Mouse (Mus musculus): ENCODE measurements around the gene Surf4. TPM values are rescaled to one million over a fixed set of nuclear protein-coding genes. Genes with fewer than 3 reads are reported as not detected.

Gene Surf4
- polyA plus RNA-seq, 1 experiment from 2014 or later = 112 TPM

DNA sequence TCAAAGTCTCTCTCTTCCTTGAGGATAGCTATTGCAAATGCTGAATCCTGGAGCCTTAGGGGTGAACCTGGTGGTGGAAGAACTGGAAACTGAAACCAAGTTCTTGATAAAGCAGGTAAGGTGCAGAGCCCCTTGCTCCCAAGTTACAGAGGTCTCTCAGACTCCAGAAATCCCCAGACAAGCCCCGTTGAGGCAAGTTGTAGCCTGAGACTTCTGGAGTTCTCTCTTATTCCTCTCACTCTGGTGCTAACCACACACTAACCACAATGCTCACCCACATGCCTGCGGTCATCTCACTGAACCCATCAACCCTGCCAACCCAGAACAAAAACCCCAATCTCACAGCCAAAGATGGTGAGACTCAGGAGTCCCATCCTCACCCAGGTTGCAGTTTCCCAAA, 1.6 kb upstream of the Surf4 start:
- DNase-seq (no peak), ATAC-seq (no peak)
- 38% methylated on average over 2 of the region's 2 CpGs for WGBS (ENCODE audit: insufficient replicate concordance)
- Histone ChIP-seq H3K27me3 (ENCODE audit: insufficient read depth, low read length) (no peaks in the 10 kb centered on the region), H3K36me3 (replicated peaks; ENCODE audit: insufficient read depth, low read length) (peaks cover 5% of the 10 kb centered on the region; the same call in 1 of the 2 replicates), H3K4me2 (ENCODE audit: low read depth, low read length) (no peak overlapping the region), H3K4me3 (ENCODE audit: low read depth, low read length) (no peak overlapping the region), H3K4me1 (ENCODE audit: insufficient read depth) (peaks cover 21% of the 10 kb centered on the region), H3K9ac (replicated peaks) (no peak overlapping the region), H3K9me3 (ENCODE audit: low read length) (no peaks in the 10 kb centered on the region), H3K27ac (ENCODE audit: low read depth) (no peak overlapping the region)
- TF ChIP-seq CTCF (IDR thresholded peaks at IDR 0.05; ENCODE audit: low read depth) (no peak), EP300 (IDR thresholded peaks at IDR 0.05; ENCODE audit: low read depth) (no peak)

DNA sequence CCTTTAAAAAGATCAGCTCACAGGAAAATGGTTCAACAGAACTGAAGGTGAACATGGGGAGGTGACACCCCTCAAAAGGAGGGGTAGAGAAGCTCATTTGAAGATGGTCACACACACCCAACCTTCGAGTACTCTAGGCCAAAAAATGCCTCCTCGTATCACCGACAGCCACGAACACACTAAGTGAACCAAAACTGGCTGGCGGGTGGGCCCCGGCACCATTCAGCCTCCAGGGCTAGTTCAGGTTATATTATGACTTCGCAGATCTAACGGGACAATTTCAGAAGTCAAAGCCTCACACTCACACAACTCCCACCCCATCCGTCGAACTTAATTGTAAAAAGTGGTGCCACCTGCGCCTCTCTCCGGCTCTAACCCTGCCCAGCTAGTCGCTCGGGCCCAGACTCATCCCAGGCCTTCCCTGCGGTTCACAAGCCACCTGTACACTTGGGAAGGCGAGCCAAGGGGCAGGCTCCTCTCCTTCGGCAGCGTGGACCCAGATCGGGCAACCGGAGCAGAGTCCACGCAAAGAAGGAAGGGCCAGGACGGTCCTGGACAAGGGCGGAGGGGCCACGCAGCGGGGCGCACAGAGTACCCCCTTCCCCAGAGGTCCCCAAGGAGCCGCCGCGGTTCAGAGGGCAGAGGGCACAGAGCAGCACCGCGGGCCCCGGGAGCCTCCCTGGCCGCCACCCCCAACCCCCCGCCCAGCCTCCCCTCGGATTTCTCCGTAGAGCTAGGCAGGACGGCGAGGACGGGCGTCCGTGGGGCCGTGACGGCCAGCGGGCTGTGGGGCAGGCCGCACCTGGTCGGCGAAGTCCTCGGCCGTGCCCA, 1.0 kb downstream of the Surf4 start:
- WGBS (ENCODE audit: insufficient replicate concordance) = 2% methylated on average over 29 of the region's 49 CpGs
- H3K4me1 ChIP-seq (ENCODE audit: insufficient read depth) = peaks cover 37% of the 10 kb centered on the region

DNA sequence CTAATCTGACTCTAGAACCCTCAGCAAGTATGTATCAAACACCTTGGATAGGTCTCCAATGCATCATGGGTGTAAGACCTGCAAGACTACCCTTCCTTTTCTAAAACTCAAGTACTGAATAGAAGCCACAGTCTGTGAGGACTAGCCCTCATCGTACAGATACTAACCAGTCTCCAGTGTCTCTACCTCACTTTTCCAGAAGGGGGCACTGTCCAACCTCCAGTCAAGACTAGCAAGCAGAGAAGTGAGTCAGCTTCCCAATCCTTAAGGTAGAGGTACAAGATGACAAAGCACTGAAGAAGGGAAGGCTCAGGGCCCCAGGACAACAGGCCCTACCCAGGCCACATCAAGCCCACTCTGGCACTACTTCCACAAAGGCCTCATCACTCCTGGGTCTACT, 3.3 kb downstream of the Surf4 start:
- Histone ChIP-seq H3K4me2 (ENCODE audit: low read depth, low read length) (0 out of 2 replicates have a peak overlapping the region, but pooled peaks have one; percentile 16), H3K4me3 (ENCODE audit: low read depth, low read length) (no peak overlapping the region), H3K27ac (ENCODE audit: low read depth) (peak overlapping the region; percentile 23; the same call in 1 of the 2 replicates), H3K4me1 (ENCODE audit: insufficient read depth) (peaks cover 38% of the 10 kb centered on the region), H3K9me3 (ENCODE audit: low read length) (no peaks in the 10 kb centered on the region), H3K9ac (replicated peaks) (0 out of 2 replicates have a peak overlapping the region, but pooled peaks have one; percentile 27), H3K36me3 (replicated peaks; ENCODE audit: insufficient read depth, low read length) (peaks cover 34% of the 10 kb centered on the region), H3K27me3 (ENCODE audit: insufficient read depth, low read length) (no peaks in the 10 kb centered on the region)
- peak; percentile 91 for TF ChIP-seq CTCF (IDR thresholded peaks at IDR 0.05; ENCODE audit: low read depth)
- TF ChIP-seq EP300 (IDR thresholded peaks at IDR 0.05; ENCODE audit: low read depth) = no peak
- ATAC-seq (no peak), DNase-seq (peak; percentile 75)
- 19% methylated on average over 1 of the region's 1 CpGs for WGBS (ENCODE audit: insufficient replicate concordance)

More for the DNA sequence above, 1.0 kb downstream of the Surf4 start:
- H3K9me3 ChIP-seq (ENCODE audit: low read length) = no peaks in the 10 kb centered on the region
- DNase-seq (no peak), ATAC-seq (peak; percentile 38)
- peak overlapping the region; percentile 94 for H3K4me2 ChIP-seq (ENCODE audit: low read depth, low read length)
- H3K36me3 ChIP-seq (replicated peaks; ENCODE audit: insufficient read depth, low read length) = peaks cover 16% of the 10 kb centered on the region
- H3K9ac ChIP-seq (replicated peaks) = peak overlapping the region; percentile 100
- H3K27ac ChIP-seq (ENCODE audit: low read depth) = peak overlapping the region; percentile 98
- TF ChIP-seq EP300 (IDR thresholded peaks at IDR 0.05; ENCODE audit: low read depth) (no peak), CTCF (IDR thresholded peaks at IDR 0.05; ENCODE audit: low read depth) (no peak)
- no peaks in the 10 kb centered on the region for H3K27me3 ChIP-seq (ENCODE audit: insufficient read depth, low read length)
- peak overlapping the region; percentile 97 for H3K4me3 ChIP-seq (ENCODE audit: low read depth, low read length)

DNA sequence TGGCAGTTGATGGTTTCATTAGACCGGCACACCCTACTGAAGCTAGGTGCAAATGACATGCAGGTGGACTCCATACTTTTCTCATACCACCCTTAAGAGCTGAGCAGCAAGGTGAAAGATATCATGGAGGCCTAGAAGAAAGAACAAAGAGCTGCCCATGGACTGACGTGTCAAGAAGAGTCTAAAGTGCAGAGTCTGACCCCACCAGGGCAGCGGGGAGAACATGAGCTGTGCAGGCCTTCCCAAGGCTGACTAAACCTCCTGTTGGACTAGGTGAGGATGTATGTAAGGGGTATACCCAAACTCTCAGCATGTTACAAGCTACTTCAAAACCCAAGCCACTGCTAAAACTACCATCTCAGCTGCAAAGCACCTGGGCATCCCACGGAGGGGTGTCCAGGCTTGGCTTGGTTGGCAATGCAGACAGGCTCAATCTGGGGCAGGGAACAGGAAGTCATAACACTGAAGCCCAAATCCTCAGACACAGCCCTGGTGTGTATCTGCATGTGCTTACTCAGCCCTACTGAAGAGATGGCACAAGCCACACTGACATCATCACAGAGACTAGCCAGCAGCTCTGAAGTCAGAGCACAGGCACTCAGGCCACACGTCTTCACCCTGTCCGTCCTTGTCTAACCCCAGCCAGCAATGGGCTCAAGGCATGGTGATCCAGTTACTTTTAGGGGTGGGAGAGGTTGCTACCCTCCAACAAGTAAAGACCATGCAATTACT, 5.8 kb downstream of the Surf4 start:
- H3K36me3 ChIP-seq (replicated peaks; ENCODE audit: insufficient read depth, low read length) = peaks cover 58% of the 10 kb centered on the region

DNA sequence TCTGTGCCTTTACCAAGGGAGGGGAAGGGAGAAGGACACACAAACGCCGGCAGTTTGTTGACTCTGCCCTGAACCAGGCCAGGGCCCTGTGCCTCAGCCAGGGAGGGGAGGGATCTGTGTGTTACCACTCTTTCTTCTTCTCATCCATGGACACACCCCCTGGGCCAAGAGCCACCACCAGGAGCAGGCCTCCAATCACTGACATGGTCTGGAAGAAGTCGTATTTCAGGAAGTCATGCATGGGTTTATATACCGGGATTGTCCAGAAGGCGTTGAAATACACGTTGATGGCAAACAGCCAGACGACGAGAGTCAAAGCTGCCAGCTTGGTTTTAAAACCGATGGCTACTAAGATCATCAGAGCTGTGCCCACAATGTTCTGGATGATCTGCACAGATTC, 11.9 kb downstream of the Surf4 start:
- Histone ChIP-seq H3K4me3 (ENCODE audit: low read depth, low read length) (no peak overlapping the region), H3K27me3 (ENCODE audit: insufficient read depth, low read length) (no peaks in the 10 kb centered on the region), H3K4me1 (ENCODE audit: insufficient read depth) (peaks cover 12% of the 10 kb centered on the region), H3K36me3 (replicated peaks; ENCODE audit: insufficient read depth, low read length) (peaks cover 85% of the 10 kb centered on the region), H3K4me2 (ENCODE audit: low read depth, low read length) (no peak overlapping the region), H3K27ac (ENCODE audit: low read depth) (no peak overlapping the region), H3K9me3 (ENCODE audit: low read length) (no peaks in the 10 kb centered on the region), H3K9ac (replicated peaks) (no peak overlapping the region)
- DNase-seq = peak; percentile 50
- peak; percentile 64 for ATAC-seq
- WGBS (ENCODE audit: insufficient replicate concordance) = 67% methylated on average over 9 of the region's 9 CpGs
- TF ChIP-seq EP300 (IDR thresholded peaks at IDR 0.05; ENCODE audit: low read depth) (no peak), CTCF (IDR thresholded peaks at IDR 0.05; ENCODE audit: low read depth) (no peak)

More for the DNA sequence above, 5.8 kb downstream of the Surf4 start:
- 0 out of 2 replicates have a peak overlapping the region, but pooled peaks have one; percentile 13 for H3K9ac ChIP-seq (replicated peaks)
- H3K27me3 ChIP-seq (ENCODE audit: insufficient read depth, low read length) = no peaks in the 10 kb centered on the region
- H3K4me1 ChIP-seq (ENCODE audit: insufficient read depth) = peaks cover 34% of the 10 kb centered on the region
- DNase-seq (no peak), ATAC-seq (peak; percentile 18; the same call in 1 of the 2 replicates)
- WGBS (ENCODE audit: insufficient replicate concordance) = 69% methylated on average over 6 of the region's 6 CpGs
- peak overlapping the region; percentile 49; the same call in 1 of the 2 replicates for H3K27ac ChIP-seq (ENCODE audit: low read depth)
- H3K9me3 ChIP-seq (ENCODE audit: low read length) = no peaks in the 10 kb centered on the region
- H3K4me2 ChIP-seq (ENCODE audit: low read depth, low read length) = no peak overlapping the region
- TF ChIP-seq EP300 (IDR thresholded peaks at IDR 0.05; ENCODE audit: low read depth) (no peak), CTCF (IDR thresholded peaks at IDR 0.05; ENCODE audit: low read depth) (no peak)
- no peak overlapping the region for H3K4me3 ChIP-seq (ENCODE audit: low read depth, low read length)
